Mouse (Mus musculus) embryo, embryonic 11 days (tissue): ENCODE measurements around the gene Msh4.

Source experiments
- DNase-seq: peaks from one replicate; pipeline ENCODE4 v3.0.0-alpha.2; 2015

Gene Msh4

GRCm38 (mm10) chr3:153807444-153808149 lies 98.3 kb downstream of the Msh4 start:
- DNase-seq, result no peak
